Mouse (Mus musculus): ENCODE data around the gene Ms4a1.
"Not testable (repeated sequence)": the region's sequence is repeated elsewhere in the genome, so short reads cannot be mapped to it uniquely, and the experiment has no call there.

Ms4a1 gene

DNA sequence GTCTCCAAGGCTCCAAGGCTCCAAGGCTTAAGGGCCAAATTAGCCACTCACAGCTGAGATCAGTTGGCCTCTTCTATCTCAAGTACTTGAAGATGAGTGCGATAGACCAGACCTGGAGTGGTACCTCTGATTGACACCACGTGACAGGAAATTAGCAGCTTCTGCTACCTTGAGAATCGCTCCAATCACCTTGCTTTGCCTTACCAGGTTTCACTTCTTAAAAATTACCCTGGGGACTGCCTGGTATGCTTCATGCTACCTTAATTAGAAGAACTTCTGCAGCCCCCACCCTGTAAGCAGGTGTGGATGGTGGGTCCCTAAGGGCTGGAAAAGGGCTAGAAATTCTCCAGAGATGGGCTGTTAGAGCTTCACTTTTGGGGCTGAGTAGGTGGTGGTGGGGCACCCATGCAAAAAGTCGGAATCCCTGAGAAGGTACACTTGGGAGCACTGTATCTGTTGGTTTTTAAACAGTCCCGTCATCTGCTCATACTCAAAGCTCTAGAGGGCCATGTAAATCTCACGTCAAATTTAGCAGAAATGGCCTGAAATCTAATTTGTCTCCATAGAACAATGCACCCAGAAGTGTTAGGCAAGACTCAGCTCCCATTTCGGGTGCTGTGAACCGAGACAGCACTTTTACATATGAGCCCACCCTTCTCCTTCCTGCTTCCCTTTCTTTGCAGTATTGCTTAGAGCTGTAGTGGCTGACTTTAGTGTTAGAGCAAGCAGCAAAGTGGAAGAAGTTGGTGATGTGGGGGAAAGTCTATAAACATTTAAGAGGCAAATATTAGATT lies at the start of gene Ms4a1:
Ms4a1 (minus strand) TSS at position 190 of the 794 bp plus-strand sequence.
- no peak for DNase-seq (ENCODE audit: low read depth)

DNA sequence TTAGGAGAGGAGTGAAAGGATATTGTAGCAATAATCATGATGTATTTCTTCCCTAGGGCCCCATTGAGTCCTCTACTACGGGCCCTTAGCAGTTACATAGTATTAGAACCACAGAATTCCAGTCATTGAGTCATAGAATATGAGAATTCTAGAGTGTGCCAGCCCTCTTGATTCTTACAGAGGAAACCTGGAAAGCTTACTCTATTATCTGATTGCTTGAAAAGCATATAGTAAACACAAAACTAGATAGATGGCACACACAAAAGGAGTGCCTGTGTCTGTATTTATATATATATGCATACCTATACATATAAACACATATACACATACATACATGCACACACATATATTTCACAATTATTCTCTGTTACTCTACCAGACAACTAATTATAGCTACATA lies 48.3 kb upstream of the Ms4a1 start, which contains the start of gene Ms4a14:
Ms4a14 (minus strand) TSS at position 101 of the 400 bp plus-strand sequence.
- no peak for DNase-seq (ENCODE audit: low read depth)

DNA sequence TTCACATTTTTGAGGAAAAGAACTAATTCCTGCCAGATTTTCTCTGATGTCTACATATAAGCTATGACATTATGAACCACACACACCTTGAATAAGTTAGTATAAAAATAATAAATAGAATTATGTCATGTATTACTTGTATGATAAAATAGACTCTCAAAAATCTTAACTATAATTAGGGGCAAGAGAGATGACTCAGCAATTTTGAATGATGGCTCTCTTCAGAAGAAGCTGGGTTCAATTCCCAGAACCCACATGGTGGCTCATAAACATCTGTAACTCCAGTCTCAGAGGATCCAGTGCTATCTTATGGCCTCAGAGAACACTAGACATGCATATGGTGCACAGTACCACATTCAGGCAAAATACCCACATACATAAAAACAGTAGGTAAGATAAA lies 42.8 kb upstream of the Ms4a1 start:
- no peak for DNase-seq (ENCODE audit: low read depth)

- DNase-seq (ENCODE audit: low read depth): not testable (repeated sequence)
Observed at GRCm38 (mm10) chr19:11299529-11299928, 33.5 kb upstream of the Ms4a1 start.

GRCm38 (mm10) chr19:11298939-11299338 lies 32.9 kb upstream of the Ms4a1 start:
- no peak for DNase-seq (ENCODE audit: low read depth)

DNA sequence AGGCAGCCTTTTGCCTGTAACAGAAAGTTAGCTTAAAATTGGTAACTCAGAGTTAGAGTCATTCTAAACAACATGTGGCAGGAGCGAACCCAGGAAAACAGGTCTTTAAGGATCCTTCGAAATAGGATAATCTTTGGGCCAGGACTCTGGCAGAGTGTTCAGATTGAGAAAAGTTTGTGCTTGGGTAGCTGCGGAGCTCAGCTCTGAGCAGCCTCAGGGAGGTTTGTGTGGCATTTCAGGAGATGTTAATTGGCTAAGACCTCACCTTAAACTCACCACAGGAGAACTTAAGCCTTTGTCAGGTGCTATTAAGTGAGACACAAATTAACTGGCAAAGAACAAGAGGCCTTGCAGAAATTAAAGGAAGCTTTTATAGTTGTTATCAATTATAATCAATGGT lies 27.6 kb upstream of the Ms4a1 start:
- DNase-seq (ENCODE audit: low read depth): not testable (repeated sequence)

GRCm38 (mm10) chr19:11292990-11293389 lies 26.9 kb upstream of the Ms4a1 start:
- DNase-seq (ENCODE audit: low read depth): no peak

GRCm38 (mm10) chr19:11283773-11284172 lies 17.7 kb upstream of the Ms4a1 start, which contains the start of gene Ms4a5:
Ms4a5 (minus strand) TSS chr19:11283873.
- no peak for DNase-seq (ENCODE audit: low read depth)

DNA sequence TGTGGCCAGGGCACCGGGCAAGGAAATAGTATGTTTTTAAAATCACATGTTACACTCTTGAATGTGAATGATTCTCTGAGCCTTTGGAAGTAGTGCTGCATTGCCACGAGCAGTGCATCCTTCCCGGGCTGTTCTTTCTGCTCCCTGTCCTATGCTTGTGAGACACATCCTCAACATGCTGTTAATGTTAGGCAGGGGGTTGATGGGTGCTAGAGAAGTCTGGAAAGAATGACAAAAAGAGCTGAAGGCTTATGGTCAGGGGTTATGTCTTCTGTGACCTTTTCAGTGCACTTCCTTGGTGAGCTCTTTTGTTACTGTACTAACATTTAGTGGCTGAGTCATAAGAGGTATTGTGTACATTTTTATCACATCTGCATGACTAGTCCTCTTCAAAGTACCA lies 14.2 kb upstream of the Ms4a1 start:
- no peak for DNase-seq (ENCODE audit: low read depth)

DNA sequence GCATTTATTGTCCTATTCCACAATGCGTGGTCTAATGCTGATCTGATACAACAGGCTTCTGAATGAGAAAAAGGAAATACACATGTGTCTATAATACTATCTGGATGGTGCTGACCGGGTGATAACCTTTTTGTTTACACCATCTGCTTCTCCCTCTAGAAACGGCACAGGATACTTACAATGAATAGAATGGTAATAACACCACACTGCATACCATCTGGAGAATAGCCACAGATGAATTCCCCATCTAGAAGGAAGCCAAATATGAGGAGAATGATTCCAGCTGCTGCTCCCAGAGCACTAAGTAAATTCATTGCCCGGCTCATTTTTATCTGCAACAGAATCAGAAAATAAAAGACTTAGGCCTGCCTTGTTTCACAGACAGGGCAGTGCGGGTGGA lies 10.4 kb upstream of the Ms4a1 start:
- DNase-seq (ENCODE audit: low read depth): no peak

GRCm38 (mm10) chr19:11266956-11267355 lies 915 bp upstream of the Ms4a1 start:
- no peak for DNase-seq (ENCODE audit: low read depth)

DNA sequence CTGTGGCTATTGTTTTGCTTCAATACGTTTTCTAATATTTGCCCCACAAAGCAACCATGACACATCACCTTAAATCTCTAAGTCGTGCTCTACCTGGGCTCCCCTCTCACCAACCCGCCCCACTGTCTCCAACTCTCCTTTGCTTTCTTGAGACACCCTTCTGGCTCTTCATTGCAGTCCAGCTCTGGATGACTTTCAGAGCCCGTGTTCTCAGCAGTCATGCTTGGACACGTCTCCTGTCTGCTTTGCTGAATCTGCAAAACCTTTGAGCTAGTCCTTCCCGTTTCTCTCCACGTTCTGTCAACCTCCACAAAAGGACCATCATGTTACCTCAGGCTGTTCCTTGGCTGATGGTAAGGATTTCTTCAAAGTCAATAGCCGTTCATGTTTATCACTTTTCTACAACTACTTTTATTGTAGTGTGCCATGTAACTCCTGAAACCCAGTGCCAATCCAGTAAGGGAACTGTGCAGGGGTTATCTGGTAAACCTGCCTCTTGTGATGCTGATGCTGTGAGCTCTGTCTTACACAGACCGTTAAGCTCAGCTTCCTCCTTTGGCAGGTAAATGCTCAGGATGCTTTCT lies 1.3 kb downstream of the Ms4a1 start:
- DNase-seq (ENCODE audit: low read depth): no peak

GRCm38 (mm10) chr19:11263549-11263948 lies 2.5 kb downstream of the Ms4a1 start:
- no peak for DNase-seq (ENCODE audit: low read depth)

DNA sequence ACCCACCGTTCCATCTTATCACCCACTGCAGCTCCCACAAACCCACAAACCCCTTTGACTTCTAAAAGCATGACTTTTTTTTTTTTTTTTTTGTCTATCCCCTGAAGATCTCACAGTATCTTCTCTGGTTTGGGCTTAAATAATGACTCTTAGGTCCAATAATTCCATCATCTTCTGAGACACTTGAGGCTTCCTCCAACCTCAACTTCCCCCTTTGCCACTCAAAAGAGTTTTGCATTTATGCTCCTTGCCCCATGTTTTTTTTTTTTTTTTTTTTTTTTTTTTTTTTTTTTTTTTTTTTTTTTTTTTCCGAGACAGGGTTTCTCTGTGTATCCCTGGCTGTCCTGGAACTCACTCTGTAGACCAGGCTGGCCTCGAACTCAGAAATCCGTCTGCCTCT lies 3.1 kb downstream of the Ms4a1 start:
- not testable (repeated sequence) for DNase-seq (ENCODE audit: low read depth)

DNA sequence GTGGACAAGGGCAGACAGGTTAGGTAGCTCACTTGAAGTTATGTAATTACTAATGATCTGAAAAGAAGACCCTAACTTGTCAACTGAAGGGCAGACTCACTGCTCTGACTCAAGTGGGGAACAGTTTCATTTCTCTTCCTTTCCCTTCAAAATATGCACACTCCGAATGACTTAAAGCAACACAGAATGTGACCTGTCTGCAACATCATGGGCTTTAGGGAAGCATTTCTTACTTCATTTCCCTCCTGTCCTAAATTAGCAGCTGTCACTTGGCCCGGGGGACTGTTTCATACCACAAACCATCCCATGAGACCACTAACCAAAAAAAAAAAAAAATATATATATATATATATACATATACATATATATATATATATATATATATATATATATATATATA lies 4.5 kb downstream of the Ms4a1 start:
- no peak for DNase-seq (ENCODE audit: low read depth)

DNA sequence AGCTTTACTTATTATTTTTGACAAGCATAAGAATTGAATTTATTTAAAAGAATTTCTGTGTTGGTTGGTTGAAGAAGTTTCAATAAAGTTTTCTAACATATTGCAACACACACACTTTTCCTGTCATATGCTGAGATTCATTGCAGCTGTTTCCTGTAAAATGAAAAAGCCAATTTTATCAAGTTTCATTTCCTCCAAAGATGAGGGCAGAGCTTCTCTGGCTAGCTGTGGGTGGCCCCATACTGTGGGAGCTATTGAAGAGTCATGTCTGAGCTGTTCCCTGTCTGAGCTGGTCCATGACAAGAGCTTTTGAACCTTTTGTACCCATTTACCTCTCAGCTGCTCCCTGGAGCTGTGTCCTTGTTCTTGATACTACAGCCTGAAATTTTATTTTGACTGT lies 21.8 kb downstream of the Ms4a1 start:
- peak; percentile 16 for DNase-seq (ENCODE audit: low read depth)

GRCm38 (mm10) chr19:11242560-11242959 lies 23.5 kb downstream of the Ms4a1 start:
- no peak for DNase-seq (ENCODE audit: low read depth)

DNA sequence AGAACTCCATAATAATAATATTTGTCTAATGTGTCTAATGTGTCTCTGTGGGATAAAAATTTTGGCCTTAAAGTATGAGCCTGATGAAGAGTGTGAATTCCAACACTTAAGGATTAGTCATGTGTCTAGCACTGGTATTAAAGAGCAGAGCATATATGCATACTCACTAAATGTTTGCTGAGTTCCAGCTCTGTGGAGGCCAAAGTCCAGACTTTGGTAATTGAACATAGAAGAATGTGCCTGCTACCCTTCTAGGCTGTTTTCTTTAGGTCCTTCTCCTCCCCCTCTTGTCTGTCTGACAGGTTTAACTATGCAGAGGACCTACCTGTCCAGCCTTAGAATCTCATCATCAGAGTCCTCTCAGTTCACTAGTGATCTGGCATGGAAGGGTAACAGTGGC lies 30.2 kb downstream of the Ms4a1 start:
- DNase-seq (ENCODE audit: low read depth): no peak

DNA sequence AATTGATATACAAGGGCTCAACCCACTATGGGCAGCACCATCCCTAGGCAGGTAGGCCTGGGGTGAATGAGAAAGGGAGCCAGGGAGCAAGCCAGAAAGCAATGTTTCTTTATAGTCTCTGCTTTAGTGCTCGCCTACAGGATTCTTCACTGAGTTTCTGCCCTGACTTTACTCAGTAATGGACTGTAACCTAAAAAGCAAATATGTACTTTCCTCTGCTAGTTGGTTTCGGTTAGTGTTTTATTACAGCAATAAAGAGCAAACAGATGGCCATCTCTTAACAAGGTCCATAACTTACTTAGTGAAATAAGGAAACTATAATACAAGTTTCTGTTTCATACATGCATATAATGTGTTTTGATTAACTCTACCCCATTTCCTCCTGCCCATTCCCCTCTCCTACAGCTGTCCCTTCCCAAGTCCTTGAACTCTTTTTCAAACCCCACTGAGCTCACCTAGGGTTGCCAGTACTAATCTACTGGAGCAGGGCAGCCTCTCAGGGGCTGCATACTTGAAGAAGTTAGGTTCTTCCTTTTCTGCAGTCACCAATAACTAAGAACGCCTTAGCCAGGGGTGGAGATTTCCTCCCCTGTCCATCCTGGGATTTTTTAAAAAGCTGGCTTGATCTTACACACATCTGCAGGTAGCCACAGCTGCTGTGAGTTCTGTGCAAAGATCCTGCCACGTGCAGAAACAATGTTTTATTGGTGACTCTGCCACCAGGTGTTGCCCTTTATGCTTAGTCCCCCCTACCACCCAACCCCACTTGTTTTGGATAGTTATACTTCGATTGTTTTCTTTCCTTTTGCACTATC lies 30.9 kb downstream of the Ms4a1 start:
- DNase-seq (ENCODE audit: low read depth): no peak

DNA sequence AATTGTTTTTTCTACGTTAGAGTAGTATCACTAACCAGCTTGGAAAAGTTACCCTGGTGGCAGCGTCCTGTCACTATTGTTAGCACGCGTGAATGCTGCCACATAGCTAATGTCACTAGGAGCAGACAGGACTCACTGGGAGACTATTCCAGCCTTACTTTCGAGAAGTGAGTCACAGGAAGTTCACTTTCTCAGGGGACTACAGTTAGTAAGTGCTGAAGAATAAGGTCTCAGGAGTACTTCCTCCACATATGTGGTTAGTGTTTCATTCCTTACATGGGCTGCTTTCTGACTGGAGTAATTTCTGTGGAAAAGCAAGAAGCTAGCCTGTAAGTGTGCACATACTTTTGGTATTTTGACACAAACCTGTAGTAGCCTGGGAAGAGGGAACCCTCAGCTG lies 31.8 kb downstream of the Ms4a1 start:
- DNase-seq (ENCODE audit: low read depth): peak; percentile 1

- DNase-seq (ENCODE audit: low read depth): no peak
Observed at GRCm38 (mm10) chr19:11232348-11232747, 33.7 kb downstream of the Ms4a1 start, which contains the start of gene Ms4a12. Ms4a12 (minus strand) TSS chr19:11232448.
